Mouse (Mus musculus): Measurements from ENCODE around the gene Fam214a. TPM values are rescaled to one million over a fixed set of nuclear protein-coding genes. Genes with fewer than 3 reads are reported as not detected.
A peak's percentile ranks its signal among the peaks of the same experiment; 100 is the strongest.

Gene Fam214a
- 10 to 100 TPM; 42.1 to 49.9 (median 43.5) TPM for total RNA-seq (2022)

- peak; percentile 96 for DNase-seq (ENCODE audit: low spot score in 2 of 2)
These were observed at the start of gene Fam214a for GRCm38 (mm10) chr9:74952756-74953247. TSS of gene Fam214a (plus strand) at chr9:74952884.

- DNase-seq (ENCODE audit: low spot score in 2 of 2): peak in 1 of 2 experiments; percentile 37
These were observed 47.7 kb upstream of the Fam214a start for GRCm38 (mm10) chr9:74904866-74905508.

- no peak for DNase-seq (ENCODE audit: low spot score in 2 of 2)
These were observed 45.7 kb upstream of the Fam214a start for GRCm38 (mm10) chr9:74906951-74907350.

GRCm38 (mm10) chr9:74909245-74909644 is 43.4 kb upstream of the Fam214a start:
- DNase-seq (ENCODE audit: low spot score in 2 of 2): no peak

- no peak for DNase-seq (ENCODE audit: low spot score in 2 of 2)
These were observed 42.4 kb upstream of the Fam214a start for GRCm38 (mm10) chr9:74910226-74910759.

- no peak for DNase-seq (ENCODE audit: low spot score in 2 of 2)
These were observed 41.3 kb upstream of the Fam214a start for GRCm38 (mm10) chr9:74911430-74911829.

- no peak for DNase-seq (ENCODE audit: low spot score in 2 of 2)
These were observed 40.8 kb upstream of the Fam214a start for GRCm38 (mm10) chr9:74911919-74912318.

GRCm38 (mm10) chr9:74912619-74913376 is 39.9 kb upstream of the Fam214a start:
- DNase-seq (ENCODE audit: low spot score in 2 of 2): no peak

GRCm38 (mm10) chr9:74915611-74916010 is 37.1 kb upstream of the Fam214a start:
- no peak for DNase-seq (ENCODE audit: low spot score in 2 of 2)

- DNase-seq (ENCODE audit: low spot score in 2 of 2): no peak
These were observed 32.2 kb upstream of the Fam214a start for GRCm38 (mm10) chr9:74920450-74920849.

GRCm38 (mm10) chr9:74921422-74921821 is 31.3 kb upstream of the Fam214a start:
- no peak for DNase-seq (ENCODE audit: low spot score in 2 of 2)

- no peak for DNase-seq (ENCODE audit: low spot score in 2 of 2)
These were observed 29.8 kb upstream of the Fam214a start for GRCm38 (mm10) chr9:74922884-74923283.

- no peak for DNase-seq (ENCODE audit: low spot score in 2 of 2)
These were observed 29.2 kb upstream of the Fam214a start for GRCm38 (mm10) chr9:74923291-74923977.

- DNase-seq (ENCODE audit: low spot score in 2 of 2): no peak
These were observed 27.4 kb upstream of the Fam214a start for GRCm38 (mm10) chr9:74925220-74925769.

- DNase-seq (ENCODE audit: low spot score in 2 of 2): no peak
These were observed 22.7 kb upstream of the Fam214a start for GRCm38 (mm10) chr9:74929981-74930423.

GRCm38 (mm10) chr9:74930653-74931052 is 22.0 kb upstream of the Fam214a start:
- DNase-seq (ENCODE audit: low spot score in 2 of 2): no peak

GRCm38 (mm10) chr9:74935289-74935688 is 17.4 kb upstream of the Fam214a start:
- DNase-seq (ENCODE audit: low spot score in 2 of 2): no peak

- no peak for DNase-seq (ENCODE audit: low spot score in 2 of 2)
These were observed 14.9 kb upstream of the Fam214a start for GRCm38 (mm10) chr9:74937761-74938160.

- DNase-seq (ENCODE audit: low spot score in 2 of 2): no peak
These were observed 13.8 kb upstream of the Fam214a start for GRCm38 (mm10) chr9:74938670-74939534.

GRCm38 (mm10) chr9:74946713-74947402 is 5.8 kb upstream of the Fam214a start:
- DNase-seq (ENCODE audit: low spot score in 2 of 2): no peak

All from left cerebral cortex, adult 8-10 months (tissue).